Mouse (Mus musculus) kidney, adult 8-10 months (tissue): ENCODE data around the gene 3110001I22Rik.
"Not testable (repeated sequence)": the region's sequence is repeated elsewhere in the genome, so short reads cannot be mapped to it uniquely, and the experiment has no call there.

ENCODE experiments used
- DNase-seq, 2 experiments: peaks; one replicate each; pipeline ENCODE4 v3.0.0; 2022

Gene 3110001I22Rik

GRCm38 (mm10) chr16:13671685-13672385 is at the start of gene 3110001I22Rik, which contains the start of gene Bfar:
Gene 3110001I22Rik, plus strand, starts transcription at chr16:13671929.
Gene Bfar, plus strand, starts transcription at chr16:13671858.
- DNase-seq = peak; percentile 92 to 93

GRCm38 (mm10) chr16:13628345-13628744 is 43.4 kb upstream of the 3110001I22Rik start:
- DNase-seq = no peak

GRCm38 (mm10) chr16:13638198-13638597 is 33.5 kb upstream of the 3110001I22Rik start:
- DNase-seq = not testable (repeated sequence)

GRCm38 (mm10) chr16:13639508-13639907 is 32.2 kb upstream of the 3110001I22Rik start:
- no peak for DNase-seq

- DNase-seq = peak in 1 of 2 experiments; percentile 4
Observed at GRCm38 (mm10) chr16:13640064-13640463, 31.7 kb upstream of the 3110001I22Rik start.

- no peak for DNase-seq
Observed at GRCm38 (mm10) chr16:13644474-13644873, 27.3 kb upstream of the 3110001I22Rik start.

GRCm38 (mm10) chr16:13645930-13646329 is 25.8 kb upstream of the 3110001I22Rik start:
- no peak for DNase-seq

GRCm38 (mm10) chr16:13658886-13659285 is 12.8 kb upstream of the 3110001I22Rik start:
- no peak for DNase-seq

GRCm38 (mm10) chr16:13660736-13661135 is 11.0 kb upstream of the 3110001I22Rik start:
- no peak for DNase-seq

- DNase-seq = peak; percentile 90 to 94
Observed at GRCm38 (mm10) chr16:13667878-13668343, 3.8 kb upstream of the 3110001I22Rik start, which contains the start of gene Parn. Gene Parn, minus strand, starts transcription at chr16:13668170.

GRCm38 (mm10) chr16:13668402-13669108 is 3.2 kb upstream of the 3110001I22Rik start:
- no peak for DNase-seq

- DNase-seq = no peak
Observed at GRCm38 (mm10) chr16:13669282-13669681, 2.4 kb upstream of the 3110001I22Rik start.

- not testable (repeated sequence) for DNase-seq
Observed at GRCm38 (mm10) chr16:13670896-13671295, 833 bp upstream of the 3110001I22Rik start.

GRCm38 (mm10) chr16:13672386-13672898 is 713 bp downstream of the 3110001I22Rik start:
- DNase-seq = peak; percentile 61 to 66

GRCm38 (mm10) chr16:13673114-13673513 is 1.4 kb downstream of the 3110001I22Rik start:
- no peak for DNase-seq

- DNase-seq = no peak
Observed at GRCm38 (mm10) chr16:13674511-13674910, 2.8 kb downstream of the 3110001I22Rik start.

- no peak for DNase-seq
Observed at GRCm38 (mm10) chr16:13678601-13679319, 7.0 kb downstream of the 3110001I22Rik start.

- no peak for DNase-seq
Observed at GRCm38 (mm10) chr16:13698998-13699397, 27.3 kb downstream of the 3110001I22Rik start.

GRCm38 (mm10) chr16:13702184-13702583 is 30.5 kb downstream of the 3110001I22Rik start:
- DNase-seq = peak in 1 of 2 experiments; percentile 5

- no peak for DNase-seq
Observed at GRCm38 (mm10) chr16:13704676-13705075, 32.9 kb downstream of the 3110001I22Rik start.

GRCm38 (mm10) chr16:13714910-13715309 is 43.2 kb downstream of the 3110001I22Rik start:
- no peak for DNase-seq

- no peak for DNase-seq
Observed at GRCm38 (mm10) chr16:13716821-13717553, 45.3 kb downstream of the 3110001I22Rik start.
